8 mouse cellular contexts compared by ENCODE assay signal in genomic region chr10:83042613-83043477, GRCm38 (mm10). TPM values are rescaled to one million over a fixed set of nuclear protein-coding genes. Genes with fewer than 3 reads are reported as not detected.
DNase-seq lines count a peak whose midpoint lies in the region; ATAC-seq lines count a peak whose summit lies in the region.

No protein-coding gene starts in this region.

- H3K4me3 ChIP-seq in intestine, embryonic 15.5 days (replicated peaks): no peak overlapping the region
- H3K4me3 ChIP-seq in lung, embryonic 15.5 days: no peak overlapping the region

- H3K27ac ChIP-seq in intestine, embryonic 15.5 days: 0 out of 2 replicates have a peak overlapping the region, but pooled peaks have one; percentile 40
- peak overlapping the region; percentile 86 for H3K27ac ChIP-seq in lung, embryonic 15.5 days

- H3K9me3 ChIP-seq in intestine, embryonic 15.5 days: no peaks in the 10 kb centered on the region
- no peaks in the 10 kb centered on the region for H3K9me3 ChIP-seq in lung, embryonic 15.5 days

- no peaks in the 10 kb centered on the region for H3K36me3 ChIP-seq in intestine, embryonic 15.5 days
- no peaks in the 10 kb centered on the region for H3K36me3 ChIP-seq in lung, embryonic 15.5 days

- peak; percentile 24 for DNase-seq in embryo, embryonic 9.5 days (ENCODE audit: extremely low spot score)
- no peak for DNase-seq in embryo, embryonic 10 days (ENCODE audit: low spot score)
- DNase-seq in heart, adult 11 months: peak; percentile 99
- DNase-seq in thymus, postnatal 10 days (ENCODE audit: low spot score in 2 of 2): no peak
- DNase-seq in left cerebral cortex, adult 18-20 months (ENCODE audit: low spot score in 2 of 2): no peak

- H3K27me3 ChIP-seq in intestine, embryonic 15.5 days (replicated peaks): no peaks in the 10 kb centered on the region
- H3K27me3 ChIP-seq in lung, embryonic 15.5 days: no peaks in the 10 kb centered on the region

- 36% methylated on average over 10 of the region's 10 CpGs for WGBS in intestine, embryonic 15.5 days
- WGBS in lung, embryonic 15.5 days: 46% methylated on average over 10 of the region's 10 CpGs

- H3K4me2 ChIP-seq in intestine, embryonic 15.5 days (replicated peaks): no peak overlapping the region
- no peak overlapping the region for H3K4me2 ChIP-seq in lung, embryonic 15.5 days

- no peak overlapping the region for H3K9ac ChIP-seq in intestine, embryonic 15.5 days
- H3K9ac ChIP-seq in lung, embryonic 15.5 days: no peak overlapping the region

- ATAC-seq in intestine, embryonic 15.5 days: peak; percentile 34
- peak; percentile 81 for ATAC-seq in lung, embryonic 15.5 days (ENCODE audit: borderline replicate concordance, extremely low read depth, low FRiP score, low TSS enrichment)
- no peak for ATAC-seq in granulocyte monocyte progenitor cell, adult 5-6 weeks (replicated peaks; ENCODE audit: poor library complexity, severe bottlenecking)

- peaks cover 8% of the 10 kb centered on the region for H3K4me1 ChIP-seq in intestine, embryonic 15.5 days (replicated peaks)
- H3K4me1 ChIP-seq in lung, embryonic 15.5 days: peaks cover 13% of the 10 kb centered on the region

RNA-seq across cellular contexts. Expression of gene Chst11, which starts 57.5 kb away (rescaled TPM):
- polyA plus RNA-seq in intestine, embryonic 15.5 days (2015; fragmentation: Nextera tagmentation; extraction: Ambion mirVana): 0.99 and 1.4 TPM in 2 replicates
- 1.5 and 2.0 TPM in 2 replicates for polyA plus RNA-seq in lung, embryonic 15.5 days (2015; fragmentation: Nextera tagmentation; extraction: Ambion mirVana)
- 12.5 and 15.3 TPM in 2 replicates for total RNA-seq in granulocyte monocyte progenitor cell, adult 5-6 weeks (2014; fragmentation: Nextera tagmentation)
- total RNA-seq in granulocyte monocyte progenitor cell, adult 5-6 weeks (2017): 20.8 TPM in 2 replicates
- 10 to 100 TPM; 30.1 to 33.7 TPM for total RNA-seq in left cerebral cortex, adult 18-20 months (2021)

Comparison
In these comparisons a context has a peak if more than half of its experiments do, and no peak if none do; other contexts are left out.
1. DNase-seq: peak in embryo, embryonic 9.5 days (single experiment) and heart, adult 11 months (single experiment); none in embryo, embryonic 10 days (single experiment), thymus, postnatal 10 days (0 of 2) and left cerebral cortex, adult 18-20 months (0 of 2).